Mouse (Mus musculus) CH12F3 (cell line): ENCODE data around the gene Dap.

Source experiments
- in situ Hi-C: fragments of 300-500 bp; cut with MboI; formaldehyde crosslinking; loops from 2 replicates; pipeline ENCODE4 v1.14.3; 2020; ENCODE audit warnings: low sequenced_read_pairs

The Dap gene

DNA sequence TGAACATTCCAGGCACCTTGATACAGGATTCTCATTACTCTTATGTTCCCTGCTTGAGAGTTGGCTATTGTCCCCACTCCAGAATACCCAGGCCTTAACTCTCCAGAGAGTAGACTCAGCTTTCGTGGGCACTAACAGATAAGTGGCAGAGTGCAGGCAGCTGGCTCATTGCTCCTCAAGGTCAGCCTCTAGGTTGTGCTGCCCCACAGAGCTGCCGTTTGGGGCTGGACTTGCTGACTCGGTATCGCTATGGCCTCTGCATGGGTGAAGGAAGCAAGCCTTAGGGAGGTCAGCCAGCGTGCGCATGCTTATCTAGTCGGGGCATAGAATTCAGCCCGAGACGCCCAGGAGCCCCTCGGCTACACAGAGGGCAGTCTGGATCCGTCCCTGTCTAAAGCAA, 13.3 kb downstream of the Dap start:
- in situ Hi-C loops: no loop called here

DNA sequence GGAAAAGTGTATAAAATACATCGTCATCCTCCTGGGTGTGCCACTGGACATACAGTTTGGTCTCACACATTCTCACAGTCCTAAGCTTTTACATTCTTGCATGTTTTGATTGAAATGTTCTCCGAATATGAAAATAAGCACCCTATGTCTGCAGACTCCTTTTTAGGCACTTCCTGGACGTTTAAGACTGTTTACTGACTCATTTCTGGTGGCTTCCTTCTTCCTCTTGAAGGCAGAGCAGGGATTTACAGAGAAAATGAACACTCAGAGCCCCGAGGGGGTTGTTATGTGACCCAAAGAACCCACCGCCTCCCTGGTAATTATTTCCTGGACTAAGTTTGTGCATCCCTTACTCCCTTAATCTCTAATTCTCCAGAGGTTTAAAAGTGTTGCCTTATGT, 13.8 kb downstream of the Dap start:
- in situ Hi-C loops: no loop called here

DNA sequence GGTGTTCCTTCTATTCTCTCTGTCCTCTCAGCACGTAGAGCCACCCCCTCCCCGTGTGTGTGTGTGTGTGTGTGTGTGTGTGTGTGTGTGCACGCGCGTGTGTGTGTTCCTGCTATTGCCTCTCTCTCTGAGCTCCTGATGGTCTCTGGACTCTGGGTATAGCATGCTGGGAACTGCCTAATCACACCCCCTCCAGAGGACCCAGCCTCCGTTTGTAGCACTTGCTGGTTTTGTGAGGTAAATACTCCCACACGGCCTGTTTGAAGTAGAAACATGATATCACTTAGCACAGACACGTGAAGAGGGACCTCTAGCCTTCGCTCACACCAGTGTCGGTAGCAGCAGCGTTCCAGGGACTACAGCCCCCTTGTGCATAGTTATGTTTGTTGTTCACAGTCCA, 14.5 kb downstream of the Dap start:
- in situ Hi-C loops: no loop called here

DNA sequence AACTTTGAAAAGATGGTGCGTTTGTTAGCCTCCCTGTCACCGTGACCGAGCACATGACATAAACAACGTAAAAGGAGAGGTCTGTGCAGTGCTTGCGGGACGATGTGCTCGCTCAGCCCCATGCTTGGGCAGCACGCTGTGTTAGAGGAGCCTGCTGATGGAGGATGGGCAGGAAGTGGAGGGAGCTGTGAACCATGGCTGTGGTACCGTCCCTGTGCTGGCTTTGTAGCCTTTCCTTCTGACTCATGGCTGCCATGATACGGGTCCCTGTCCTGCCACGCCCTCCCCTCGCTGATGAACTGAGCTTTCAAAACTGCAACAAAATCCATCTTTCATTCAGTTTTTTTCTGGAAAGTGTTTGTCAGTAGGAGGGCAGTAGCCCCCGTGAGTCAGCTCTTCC, 15.6 kb downstream of the Dap start:
- in situ Hi-C loops: no loop called here

DNA sequence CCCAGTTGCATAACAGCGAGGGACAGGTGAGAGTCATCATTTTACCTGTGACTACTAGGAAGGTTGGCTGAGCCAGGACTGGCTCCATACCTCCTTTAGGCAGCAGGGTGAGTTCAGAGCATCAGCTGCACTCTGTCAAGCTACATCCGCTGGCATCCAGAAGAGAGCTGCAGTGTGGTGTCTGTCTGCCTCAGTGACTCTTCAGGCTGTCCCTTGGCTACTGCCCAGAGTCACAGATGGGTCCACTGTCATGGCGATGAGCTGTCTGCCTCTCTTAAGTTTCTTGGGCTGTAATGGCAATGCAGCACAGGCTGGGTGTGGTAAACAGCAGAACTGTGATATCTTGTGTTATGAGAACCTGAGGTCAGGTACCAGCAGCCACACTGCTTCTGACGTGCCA, 16.1 kb downstream of the Dap start:
- in situ Hi-C loops: no loop called here

DNA sequence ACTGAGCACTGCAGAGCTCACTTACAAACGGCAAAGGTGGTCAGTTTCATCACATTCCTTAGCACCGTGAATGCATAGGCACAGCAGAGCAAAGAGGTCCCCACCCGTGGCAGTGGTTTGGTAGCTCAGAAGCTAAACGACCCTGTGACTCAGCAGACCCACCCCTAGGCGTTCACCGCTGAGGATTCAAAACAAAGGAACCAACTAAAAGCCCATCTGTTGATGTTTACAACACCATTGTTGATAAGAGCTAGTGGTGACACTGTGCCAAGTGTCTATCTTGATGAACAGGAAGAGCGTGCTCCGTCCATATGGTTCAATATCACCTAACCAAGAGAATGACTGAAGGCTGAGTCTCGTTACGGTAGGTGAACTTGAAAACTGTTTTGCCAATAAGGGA, 19.1 kb downstream of the Dap start:
- in situ Hi-C loops: no loop called here

DNA sequence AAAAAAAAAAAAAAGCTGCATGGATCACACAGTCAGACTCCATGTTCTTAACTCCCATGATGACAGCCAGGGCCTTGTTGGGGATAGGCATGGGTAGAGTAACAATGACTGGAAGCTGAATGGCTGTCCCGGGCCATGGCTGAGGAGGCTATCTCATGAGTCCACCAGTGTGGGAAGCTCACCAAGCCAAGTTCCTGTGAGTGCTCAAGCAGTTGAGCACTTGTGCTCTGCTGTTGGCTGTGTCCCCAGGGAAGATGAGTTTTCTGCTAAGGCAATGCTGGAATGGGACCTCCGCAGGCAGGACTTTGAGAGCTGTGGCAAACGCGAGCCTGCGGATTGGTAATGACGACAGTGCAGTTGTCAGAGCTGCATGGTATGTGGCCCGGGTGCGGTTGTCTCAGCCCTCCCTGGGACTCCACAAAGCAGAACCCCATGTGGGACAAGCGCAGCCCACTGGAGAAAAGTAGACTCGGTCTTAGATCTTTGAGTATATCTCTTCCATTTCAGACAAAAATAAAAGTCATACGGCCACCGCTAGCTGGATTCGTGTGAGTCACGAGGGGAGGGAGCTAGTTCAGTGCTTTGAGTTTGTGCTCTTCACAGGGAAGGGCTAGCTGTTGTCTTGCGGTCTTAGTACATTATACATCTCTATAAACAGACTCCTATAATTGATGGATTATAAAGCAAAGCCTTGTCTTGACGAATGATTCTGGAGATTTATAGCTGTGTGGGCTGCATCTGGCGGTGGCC, 20.8 kb downstream of the Dap start:
- in situ Hi-C loops: no loop called here

DNA sequence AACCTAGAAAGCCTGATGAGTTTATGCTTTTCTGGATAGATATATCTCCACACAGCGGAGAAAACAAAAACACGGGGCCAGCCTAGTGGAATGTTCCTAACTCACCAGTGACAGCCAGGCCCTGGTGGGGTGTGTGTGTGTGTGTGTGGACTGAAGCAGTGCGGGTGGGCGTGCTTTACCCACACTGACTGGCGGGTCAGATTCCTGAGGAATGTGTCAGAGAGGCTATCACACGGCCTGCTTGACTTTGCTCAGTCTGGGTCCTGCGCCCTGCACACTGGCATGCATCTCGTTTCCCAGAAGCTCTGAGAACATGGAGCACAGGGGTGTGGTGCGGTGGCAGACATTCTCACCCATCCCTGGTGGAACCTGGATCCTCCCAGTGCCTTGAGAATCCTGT, 21.8 kb downstream of the Dap start:
- in situ Hi-C loops: no loop called here

DNA sequence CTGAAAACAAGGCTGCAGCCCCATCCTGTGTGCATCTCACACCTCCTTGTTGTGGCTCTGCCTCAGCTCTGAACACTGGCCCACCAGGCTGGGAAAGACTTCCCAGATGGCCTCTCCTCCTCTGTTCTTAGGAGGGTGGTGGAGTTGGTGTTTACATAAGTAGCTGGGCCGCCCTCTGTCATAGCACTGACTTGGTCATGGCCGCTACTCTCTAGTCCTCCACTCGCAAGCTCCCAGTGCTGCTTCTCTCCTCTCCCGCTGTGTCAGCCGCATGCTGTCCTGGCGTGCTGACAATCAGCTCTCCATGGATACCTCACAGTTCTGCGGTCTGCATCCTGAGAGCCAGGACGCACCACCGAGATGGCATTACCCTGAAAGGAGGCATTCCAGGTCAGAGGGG, 22.9 kb downstream of the Dap start:
- in situ Hi-C loops: no loop called here

DNA sequence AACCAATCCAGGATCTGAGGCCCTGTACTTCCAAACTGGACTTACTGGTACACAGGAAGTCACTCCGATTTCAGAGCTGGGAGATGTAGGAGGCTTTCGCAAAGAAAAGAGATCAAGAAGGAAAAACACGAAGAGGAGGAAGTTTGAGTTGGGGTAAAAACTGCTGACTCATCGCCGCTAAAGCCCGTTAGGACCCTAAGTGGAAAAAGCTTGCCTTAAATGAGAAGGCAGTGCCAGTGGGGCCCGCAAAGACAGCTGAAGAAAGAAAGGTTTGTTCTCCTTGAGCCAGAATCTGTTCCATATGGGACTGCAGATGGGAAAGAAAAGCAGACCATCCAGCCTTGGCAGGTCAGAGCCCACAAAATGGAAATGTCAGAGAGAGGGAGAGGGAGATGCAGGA, 24.8 kb downstream of the Dap start:
- in situ Hi-C loops: no loop called here

DNA sequence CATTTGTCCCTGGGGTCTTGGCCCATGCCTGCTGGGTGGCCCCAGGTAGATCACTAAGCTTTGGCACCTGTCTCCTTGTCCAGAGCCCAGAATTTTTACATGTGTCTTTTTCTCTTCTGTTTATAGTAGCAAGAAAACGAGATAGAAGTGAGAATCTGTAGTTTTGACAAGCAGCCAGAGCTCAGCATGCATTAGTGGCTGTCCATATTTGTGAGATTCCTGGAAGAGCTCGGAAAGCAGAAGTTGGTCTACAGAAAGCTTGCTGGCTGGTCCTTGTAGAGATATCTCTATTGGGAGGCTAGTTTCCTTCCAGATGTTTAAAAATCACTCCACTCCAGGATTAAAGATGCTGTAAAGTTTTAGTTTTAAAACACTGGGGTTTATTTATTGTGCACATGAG, 25.9 kb downstream of the Dap start:
- in situ Hi-C loops: no loop called here

DNA sequence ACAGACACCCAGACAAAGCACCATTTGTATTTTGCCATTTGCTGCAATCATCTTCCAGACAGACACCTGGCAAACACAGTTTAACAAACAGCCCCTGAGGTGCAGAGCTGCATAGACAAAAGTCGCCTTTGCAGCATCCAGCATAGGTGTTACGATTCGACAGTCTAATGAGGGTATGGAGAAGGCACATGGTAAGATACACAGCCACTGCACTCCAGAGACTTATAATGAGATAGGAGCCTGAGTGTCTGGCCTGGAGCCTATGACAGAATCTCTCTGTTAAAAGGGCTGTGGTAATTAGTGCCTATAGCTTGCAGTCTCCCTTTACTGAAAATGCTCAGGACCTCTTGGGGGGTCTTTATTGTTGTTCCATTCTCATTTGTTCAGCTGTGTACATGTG, 26.6 kb downstream of the Dap start:
- in situ Hi-C loops: no loop called here

DNA sequence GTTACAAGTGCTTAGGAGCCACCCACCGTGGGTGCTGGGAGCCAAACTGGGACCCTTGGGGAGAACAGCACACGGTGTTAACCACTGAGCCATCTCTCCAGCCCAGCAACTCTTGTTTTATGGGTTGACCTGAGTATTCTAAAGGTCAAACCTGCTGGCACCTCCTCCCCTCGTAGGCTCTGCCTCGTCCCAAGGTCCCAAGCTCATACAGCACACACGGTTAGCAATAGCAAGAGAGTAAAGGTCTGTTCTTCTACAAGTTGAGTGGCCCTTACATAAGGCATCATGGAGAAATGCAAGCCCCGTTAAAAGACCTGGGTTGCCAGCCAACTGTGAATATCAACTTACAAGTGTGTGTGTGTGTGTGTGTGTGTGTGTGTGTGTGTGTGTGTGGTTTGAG, 27.1 kb downstream of the Dap start:
- in situ Hi-C loops: no loop called here

DNA sequence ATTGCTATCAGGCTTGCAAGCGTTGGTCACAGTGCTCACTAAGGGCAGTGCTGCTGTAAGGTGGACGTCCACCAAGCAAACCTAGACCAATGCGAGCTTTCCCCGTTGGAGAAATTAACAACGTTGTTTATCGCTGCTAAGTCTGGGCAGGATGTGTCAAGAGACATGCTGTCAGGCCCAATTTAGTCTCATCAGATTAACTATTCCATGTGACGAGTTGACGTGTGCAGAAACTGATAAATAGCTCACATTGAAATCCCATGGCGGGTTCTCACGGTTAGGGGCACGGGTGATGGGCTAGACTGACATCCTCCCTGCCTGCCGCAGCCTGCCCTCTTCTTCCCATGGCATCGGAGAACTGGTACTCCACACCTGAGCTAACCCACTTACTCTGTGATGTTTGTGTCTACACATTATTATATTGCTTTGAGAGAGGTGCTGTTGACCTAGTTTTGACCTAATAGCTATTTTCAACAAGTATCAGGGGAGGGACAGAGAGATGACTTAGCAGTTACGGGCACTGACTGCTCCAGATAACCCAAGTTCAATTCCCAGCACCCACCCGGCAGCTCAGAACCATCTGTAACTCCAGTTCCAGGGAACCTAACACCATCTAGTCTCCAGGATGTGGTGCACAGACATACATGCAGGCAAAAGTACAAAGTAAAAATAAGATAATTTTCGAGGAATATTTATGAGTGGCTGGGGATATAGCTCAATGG, 28.6 kb downstream of the Dap start:
- in situ Hi-C loops: no loop called here

DNA sequence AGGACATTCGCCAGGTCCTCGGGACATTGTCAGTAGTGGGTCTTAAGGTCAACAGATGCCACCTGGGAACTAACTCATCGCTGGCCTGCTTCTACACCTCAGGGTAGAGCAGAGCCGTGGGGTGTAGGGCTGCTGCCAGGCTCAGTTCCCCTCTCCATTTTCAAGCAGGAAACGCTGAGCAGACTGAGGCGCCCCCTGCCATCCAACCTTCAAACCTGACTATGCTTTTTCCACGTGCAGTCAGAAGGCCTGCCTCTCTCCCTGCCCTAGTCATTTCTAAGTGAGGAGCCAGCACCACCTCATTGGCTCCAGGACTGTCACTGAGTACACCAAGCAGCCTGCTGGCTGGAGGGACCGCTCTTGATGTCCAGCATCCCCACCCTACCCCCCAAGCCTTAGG, 29.3 kb downstream of the Dap start:
- in situ Hi-C loops: no loop called here

DNA sequence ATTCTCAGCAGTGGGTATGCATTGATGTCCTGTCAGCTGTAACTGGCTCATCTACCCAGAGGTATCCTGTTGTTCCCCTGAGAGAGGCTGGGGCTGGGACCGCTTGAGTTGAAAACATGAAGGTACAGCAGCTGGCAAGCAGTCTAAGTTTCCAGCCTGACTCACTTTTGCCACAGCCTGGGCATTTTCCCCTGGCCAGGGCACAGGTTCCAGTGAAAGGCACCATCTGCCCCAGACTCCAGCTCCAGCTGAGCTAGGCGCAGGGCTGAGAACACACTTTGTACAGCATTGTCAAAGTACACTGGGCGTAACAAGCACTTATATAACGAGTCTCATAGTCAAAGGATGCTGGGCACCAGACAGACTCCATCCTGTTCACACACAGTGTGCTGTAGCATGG, 29.8 kb downstream of the Dap start:
- in situ Hi-C loops: no loop called here

DNA sequence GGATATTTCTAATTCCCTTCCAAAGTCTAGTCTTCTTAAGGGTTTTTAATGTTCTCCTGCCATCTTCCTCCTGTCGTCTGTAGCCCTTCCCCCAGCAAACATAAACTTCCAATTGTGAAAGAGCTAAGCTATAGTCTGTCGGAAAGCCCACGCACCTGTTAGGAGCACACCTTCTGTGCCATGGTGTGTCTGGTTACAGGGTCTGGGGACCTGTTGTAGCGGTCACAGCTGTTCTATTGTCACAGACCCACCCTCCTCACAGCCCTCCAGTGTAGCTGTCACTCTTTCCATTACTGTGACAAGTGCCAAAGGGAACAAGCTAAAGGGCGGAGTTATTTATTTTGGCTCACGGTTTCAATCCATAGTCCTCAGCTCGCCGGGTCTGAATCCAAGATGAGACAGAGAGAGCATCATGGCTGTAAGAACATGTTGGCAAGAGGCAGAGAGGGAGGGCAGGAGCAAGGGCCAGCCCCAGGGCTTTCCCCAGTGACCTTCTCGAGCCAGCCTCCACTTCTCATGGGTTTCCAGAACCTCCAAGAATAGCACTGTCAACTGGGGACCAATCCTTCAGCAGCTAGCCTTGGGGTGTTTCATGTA, 30.9 kb downstream of the Dap start:
- in situ Hi-C loops: no loop called here

DNA sequence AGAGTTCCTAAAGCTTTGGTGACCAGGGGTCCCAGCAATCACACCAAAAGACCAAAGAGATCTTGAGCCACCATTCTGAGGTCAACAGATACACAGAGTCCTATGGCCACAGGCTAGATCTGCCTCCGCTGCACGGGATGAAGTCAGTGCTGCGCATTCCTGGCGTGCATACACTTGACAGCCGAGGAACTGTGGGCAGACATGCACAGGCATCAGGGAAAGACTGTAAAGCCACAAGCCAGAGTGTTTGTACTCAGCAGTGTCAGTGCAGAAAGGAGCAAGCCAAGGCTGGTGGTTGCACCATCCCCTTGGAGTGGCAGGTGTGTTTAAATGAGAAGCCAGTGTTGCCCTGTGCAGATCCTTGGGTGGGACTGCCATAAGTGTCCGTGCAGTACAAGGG, 31.6 kb downstream of the Dap start:
- in situ Hi-C loops: no loop called here

DNA sequence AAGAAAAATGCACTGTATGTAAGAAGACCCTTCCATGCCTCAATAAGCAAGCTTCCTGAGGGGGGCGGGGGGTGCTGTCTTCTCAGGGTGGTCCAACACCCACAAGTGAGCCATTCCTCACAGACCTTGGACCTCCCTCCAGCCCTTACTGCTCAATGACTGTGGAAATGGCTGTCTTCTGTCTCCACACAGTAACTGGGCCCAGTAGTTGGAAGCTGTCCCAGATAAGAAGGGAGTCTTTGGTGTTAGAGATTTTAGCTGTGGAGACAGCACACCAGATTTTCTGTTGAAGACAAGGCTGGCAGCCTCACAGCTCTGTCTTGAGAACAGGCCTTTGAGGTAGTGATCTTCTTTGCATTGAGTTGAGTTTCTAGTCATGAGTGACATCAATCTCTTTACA, 33.2 kb downstream of the Dap start:
- in situ Hi-C loops: no loop called here

DNA sequence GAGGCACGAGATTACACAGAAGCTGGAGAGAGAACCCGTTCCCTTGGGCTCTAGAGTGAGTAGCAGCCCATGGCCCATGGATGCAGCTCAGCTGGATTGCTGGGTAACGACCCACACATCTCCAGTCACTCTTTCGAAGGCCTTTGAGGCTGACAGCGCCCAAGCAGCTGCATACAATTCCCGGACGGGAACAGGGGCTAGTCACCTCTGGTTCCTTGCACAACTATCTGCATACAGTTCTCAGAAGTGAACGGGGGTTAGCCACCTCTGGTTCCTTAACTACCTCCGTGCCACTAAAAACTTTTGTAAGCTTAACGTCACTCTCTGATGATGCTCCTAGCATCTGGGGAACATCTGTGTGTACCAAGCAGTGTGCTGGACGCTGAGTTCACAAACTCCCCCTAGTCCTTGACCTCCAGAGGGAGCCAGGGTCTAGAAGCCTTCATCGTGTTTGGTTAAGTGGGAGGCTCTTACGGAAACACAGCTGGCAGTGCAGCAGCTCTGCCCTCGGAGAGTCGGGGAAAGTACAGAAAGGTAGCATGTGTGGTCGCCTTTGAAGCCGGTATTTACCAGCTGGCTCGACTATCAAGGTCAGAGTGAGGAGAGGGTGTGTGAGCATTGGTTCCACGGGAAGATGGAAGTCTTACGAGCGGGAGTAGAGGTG, 34.0 kb downstream of the Dap start:
- in situ Hi-C loops: no loop called here

DNA sequence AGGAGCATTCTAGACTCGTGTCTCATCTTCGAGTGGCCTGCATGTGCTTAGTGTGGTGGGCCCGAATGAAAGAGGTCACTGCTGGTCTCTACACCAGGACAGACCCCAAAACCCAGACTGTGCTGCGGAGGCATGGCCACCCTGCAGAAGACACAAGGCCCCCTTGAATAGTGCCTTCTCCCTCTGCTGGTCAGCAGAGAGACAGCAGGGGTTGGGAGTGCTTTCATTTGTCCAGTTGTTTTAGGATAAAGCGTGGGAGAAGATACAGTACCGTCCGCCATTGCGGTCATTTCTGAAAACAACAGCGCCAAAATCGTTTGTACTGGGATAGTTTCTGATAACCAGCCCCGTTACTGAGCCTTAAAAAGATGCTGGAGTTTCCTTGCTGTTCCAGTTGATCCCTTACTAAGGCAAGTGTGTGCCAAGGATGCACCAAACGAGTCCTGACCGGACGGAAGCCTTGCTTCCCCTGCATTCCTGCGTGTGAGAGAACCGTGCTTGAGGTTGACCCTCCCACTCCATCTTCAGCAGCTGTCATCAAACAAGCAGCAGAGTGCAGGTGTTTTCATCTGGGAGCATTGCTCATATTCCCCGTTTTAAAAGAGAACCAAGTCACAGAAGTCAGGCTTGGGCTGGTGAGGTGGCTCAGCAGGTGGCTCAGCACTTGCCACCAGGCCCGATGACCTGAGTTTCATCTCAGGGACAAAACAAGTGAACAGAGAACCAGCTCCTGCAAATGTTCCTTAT, 34.8 kb downstream of the Dap start:
- in situ Hi-C loops: no loop called here
